Mouse (Mus musculus): ENCODE results near the gene Enkur. TPM values are rescaled to one million over a fixed set of nuclear protein-coding genes. Genes with fewer than 3 reads are reported as not detected.

The Enkur gene
- polyA plus RNA-seq, 1 experiment from 2014 or later = 2.8 TPM

DNA sequence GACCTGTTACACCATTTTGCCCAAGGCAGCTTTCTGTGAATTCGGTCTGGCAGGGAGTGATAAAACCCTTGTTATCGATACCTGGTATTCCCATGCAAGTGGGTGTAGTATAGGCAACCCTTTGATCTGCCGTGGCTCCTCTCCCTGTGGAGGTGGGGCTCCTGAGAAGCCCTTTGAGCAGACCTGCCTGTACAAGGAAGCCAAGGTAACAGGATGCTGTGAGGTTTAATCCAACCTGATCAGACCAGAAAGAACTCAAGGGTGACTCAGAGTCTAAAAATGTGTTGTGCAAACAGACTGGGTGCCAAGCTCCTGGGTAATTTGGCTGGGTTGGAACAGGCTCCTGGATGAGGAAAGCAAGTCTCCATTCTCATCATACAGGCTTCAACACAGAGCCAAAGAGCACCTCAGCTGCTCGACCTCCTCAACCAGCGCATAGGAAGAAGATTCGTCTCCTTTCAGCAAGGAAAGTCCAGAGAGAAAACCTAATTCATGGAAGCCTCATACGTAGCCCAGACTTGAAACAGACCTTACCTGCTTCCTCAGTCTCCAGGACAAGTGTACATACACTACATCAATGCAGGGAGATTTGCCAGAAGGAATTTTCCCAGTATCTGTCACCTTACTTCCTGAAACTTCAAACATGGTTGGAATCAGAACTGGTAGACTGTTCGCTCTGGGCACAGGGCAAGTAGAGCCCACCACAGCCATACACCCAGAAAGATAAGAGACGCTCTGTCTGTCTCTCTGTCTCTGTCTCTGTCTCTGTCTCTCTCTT, 29.9 kb upstream of the Enkur start:
- no peak for DNase-seq (ENCODE audit: low spot score)
- H3K9me3 ChIP-seq (replicated peaks; ENCODE audit: control insufficient read depth, low read length) = no peaks in the 10 kb centered on the region
- 87% methylated on average over 9 of the region's 9 CpGs for WGBS
- H3K36me3 ChIP-seq (ENCODE audit: control insufficient read depth, insufficient read depth, low read length) = no peaks in the 10 kb centered on the region
- H3K9ac ChIP-seq (ENCODE audit: low read length) = no peak overlapping the region
- H3K4me1 ChIP-seq (ENCODE audit: control insufficient read depth, insufficient read depth, low read length) = no peaks in the 10 kb centered on the region
- H3K4me3 ChIP-seq (ENCODE audit: low read depth, low read length) = no peak overlapping the region
- no peaks in the 10 kb centered on the region for H3K27me3 ChIP-seq (replicated peaks; ENCODE audit: control insufficient read depth, insufficient read depth, low read length)
- H3K4me2 ChIP-seq (ENCODE audit: low read length) = no peak overlapping the region
- H3K27ac ChIP-seq (ENCODE audit: low read depth, low read length) = no peak overlapping the region
- no peak for ATAC-seq

DNA sequence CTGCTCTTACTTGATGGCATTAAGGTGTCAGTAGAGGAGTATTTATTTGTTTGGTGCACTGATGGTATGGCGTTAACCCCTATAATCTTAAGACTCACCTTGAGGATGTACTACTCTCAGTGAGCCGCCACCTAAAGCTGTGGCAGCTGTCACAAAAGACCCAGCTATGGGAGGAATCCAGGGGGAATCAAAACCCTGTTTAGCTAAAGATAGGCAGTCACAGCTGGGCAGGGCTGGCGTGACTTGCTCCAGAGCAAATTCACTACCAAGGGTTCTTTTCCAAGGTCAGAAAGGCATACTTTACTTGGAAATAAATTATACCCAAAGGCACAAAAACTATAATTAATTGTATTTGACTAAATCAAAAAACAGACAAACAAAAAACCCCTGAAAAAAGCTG, 26.0 kb upstream of the Enkur start:
- Histone ChIP-seq H3K4me1 (ENCODE audit: control insufficient read depth, insufficient read depth, low read length) (no peaks in the 10 kb centered on the region), H3K9me3 (replicated peaks; ENCODE audit: control insufficient read depth, low read length) (no peaks in the 10 kb centered on the region), H3K27ac (ENCODE audit: low read depth, low read length) (no peak overlapping the region), H3K36me3 (ENCODE audit: control insufficient read depth, insufficient read depth, low read length) (no peaks in the 10 kb centered on the region), H3K4me3 (ENCODE audit: low read depth, low read length) (no peak overlapping the region), H3K9ac (ENCODE audit: low read length) (no peak overlapping the region), H3K4me2 (ENCODE audit: low read length) (no peak overlapping the region), H3K27me3 (replicated peaks; ENCODE audit: control insufficient read depth, insufficient read depth, low read length) (no peaks in the 10 kb centered on the region)
- DNase-seq (ENCODE audit: low spot score) (no peak), ATAC-seq (no peak)
- 88% methylated on average over 3 of the region's 3 CpGs for WGBS

DNA sequence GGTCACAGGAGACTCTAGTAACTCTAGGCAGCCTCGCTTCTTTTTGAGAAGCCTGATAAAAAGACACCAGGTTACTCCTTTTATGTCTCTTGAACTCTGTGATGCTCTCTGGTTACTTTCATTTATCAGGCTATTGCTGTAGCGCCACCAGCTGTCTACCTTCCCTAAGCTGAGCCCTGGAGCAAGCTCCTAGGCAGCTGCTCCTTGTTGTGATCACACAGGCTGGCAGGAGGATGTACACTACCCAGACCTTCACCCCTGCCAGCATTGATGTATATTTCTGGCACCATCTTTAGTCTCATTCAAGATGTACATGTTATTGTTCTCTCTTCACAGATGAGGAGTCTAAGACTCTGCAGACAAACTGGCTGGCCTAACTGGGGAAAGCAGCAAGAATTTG, 25.1 kb upstream of the Enkur start:
- Histone ChIP-seq H3K27me3 (replicated peaks; ENCODE audit: control insufficient read depth, insufficient read depth, low read length) (no peaks in the 10 kb centered on the region), H3K36me3 (ENCODE audit: control insufficient read depth, insufficient read depth, low read length) (no peaks in the 10 kb centered on the region), H3K4me2 (ENCODE audit: low read length) (no peak overlapping the region), H3K4me3 (ENCODE audit: low read depth, low read length) (no peak overlapping the region), H3K27ac (ENCODE audit: low read depth, low read length) (no peak overlapping the region), H3K9me3 (replicated peaks; ENCODE audit: control insufficient read depth, low read length) (0 out of 2 replicates have a peak, but pooled peaks cover 2% of the 10 kb centered on the region), H3K9ac (ENCODE audit: low read length) (no peak overlapping the region), H3K4me1 (ENCODE audit: control insufficient read depth, insufficient read depth, low read length) (no peaks in the 10 kb centered on the region)
- WGBS = 62% methylated on average over 2 of the region's 2 CpGs
- ATAC-seq (no peak), DNase-seq (ENCODE audit: low spot score) (no peak)

DNA sequence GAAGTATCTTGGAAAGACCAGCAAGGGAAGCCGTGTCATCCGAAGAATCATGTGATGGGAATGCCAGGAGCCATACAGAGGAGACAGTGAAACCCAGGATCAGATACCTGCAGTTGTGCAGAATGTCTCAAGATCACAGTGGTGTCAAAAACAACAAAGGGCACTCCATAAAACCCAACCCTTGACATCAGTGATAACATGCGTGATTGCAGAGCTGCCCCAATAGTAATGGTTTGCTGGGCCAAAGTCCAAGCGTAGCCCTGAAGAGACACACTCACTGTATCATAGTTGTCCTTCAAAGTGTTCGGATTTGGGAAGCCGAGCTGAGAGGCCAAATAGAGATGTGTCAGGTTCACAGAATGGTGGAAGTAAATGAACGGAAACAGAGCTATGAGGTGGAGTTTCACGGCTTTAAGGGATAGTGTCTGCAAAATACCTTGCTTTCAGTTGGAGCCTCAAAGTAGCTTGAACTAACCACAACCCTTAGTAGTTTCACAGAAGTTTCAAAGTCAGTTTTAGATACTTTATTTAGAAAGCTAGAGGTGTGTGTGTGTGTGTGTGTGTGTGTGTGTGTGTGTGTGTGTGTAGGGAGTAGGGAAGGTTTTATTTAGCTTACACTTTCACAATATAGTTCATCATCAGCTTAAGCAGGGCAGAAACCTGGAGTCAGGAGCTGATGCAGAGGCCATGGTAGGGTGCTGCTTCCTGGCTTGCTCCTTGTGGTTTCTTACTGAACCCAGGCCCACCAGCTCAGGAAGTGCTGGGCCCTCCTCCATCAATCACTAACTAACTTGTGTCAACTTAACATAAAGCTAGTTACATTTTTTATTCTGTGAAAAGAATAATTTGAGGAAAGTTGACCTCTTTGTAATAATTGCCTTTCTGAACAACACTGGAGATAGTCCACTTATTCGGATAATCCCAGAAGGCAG, 17.6 kb upstream of the Enkur start:
- Histone ChIP-seq H3K36me3 (ENCODE audit: control insufficient read depth, insufficient read depth, low read length) (no peaks in the 10 kb centered on the region), H3K9ac (ENCODE audit: low read length) (no peak overlapping the region), H3K27ac (ENCODE audit: low read depth, low read length) (no peak overlapping the region), H3K27me3 (replicated peaks; ENCODE audit: control insufficient read depth, insufficient read depth, low read length) (no peaks in the 10 kb centered on the region), H3K4me3 (ENCODE audit: low read depth, low read length) (no peak overlapping the region), H3K4me1 (ENCODE audit: control insufficient read depth, insufficient read depth, low read length) (no peaks in the 10 kb centered on the region), H3K4me2 (ENCODE audit: low read length) (no peak overlapping the region), H3K9me3 (replicated peaks; ENCODE audit: control insufficient read depth, low read length) (0 out of 2 replicates have a peak, but pooled peaks cover 2% of the 10 kb centered on the region)
- WGBS = 96% methylated on average over 9 of the region's 9 CpGs
- no peak for ATAC-seq
- no peak for DNase-seq (ENCODE audit: low spot score)

DNA sequence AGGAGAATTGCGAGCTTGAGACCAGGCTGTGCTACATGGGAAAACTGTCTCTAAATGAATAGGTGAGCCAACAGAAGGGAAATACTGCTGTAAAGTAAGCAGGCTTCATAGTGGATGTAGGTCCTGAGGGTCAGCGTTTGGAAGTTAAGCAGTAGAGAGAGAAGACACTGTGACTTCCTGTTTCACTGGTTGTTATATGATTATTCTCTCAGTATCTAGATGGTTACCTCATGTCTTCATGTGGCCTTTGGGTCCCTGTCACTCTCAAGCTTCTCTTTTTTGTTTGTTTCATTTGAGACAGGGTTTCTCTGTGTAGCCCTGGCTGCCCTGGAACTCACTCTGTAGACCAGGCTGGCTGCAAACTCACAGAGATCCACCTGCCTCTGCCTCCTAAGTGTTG, 10.1 kb upstream of the Enkur start:
- Histone ChIP-seq H3K9ac (ENCODE audit: low read length) (no peak overlapping the region), H3K27ac (ENCODE audit: low read depth, low read length) (no peak overlapping the region), H3K4me1 (ENCODE audit: control insufficient read depth, insufficient read depth, low read length) (no peaks in the 10 kb centered on the region), H3K4me2 (ENCODE audit: low read length) (no peak overlapping the region), H3K4me3 (ENCODE audit: low read depth, low read length) (no peak overlapping the region), H3K36me3 (ENCODE audit: control insufficient read depth, insufficient read depth, low read length) (peaks cover 24% of the 10 kb centered on the region; the same call in 1 of the 2 replicates), H3K9me3 (replicated peaks; ENCODE audit: control insufficient read depth, low read length) (no peaks in the 10 kb centered on the region), H3K27me3 (replicated peaks; ENCODE audit: control insufficient read depth, insufficient read depth, low read length) (no peaks in the 10 kb centered on the region)
- no peak for DNase-seq (ENCODE audit: low spot score)
- ATAC-seq = no peak
- 93% methylated on average over 2 of the region's 2 CpGs for WGBS

DNA sequence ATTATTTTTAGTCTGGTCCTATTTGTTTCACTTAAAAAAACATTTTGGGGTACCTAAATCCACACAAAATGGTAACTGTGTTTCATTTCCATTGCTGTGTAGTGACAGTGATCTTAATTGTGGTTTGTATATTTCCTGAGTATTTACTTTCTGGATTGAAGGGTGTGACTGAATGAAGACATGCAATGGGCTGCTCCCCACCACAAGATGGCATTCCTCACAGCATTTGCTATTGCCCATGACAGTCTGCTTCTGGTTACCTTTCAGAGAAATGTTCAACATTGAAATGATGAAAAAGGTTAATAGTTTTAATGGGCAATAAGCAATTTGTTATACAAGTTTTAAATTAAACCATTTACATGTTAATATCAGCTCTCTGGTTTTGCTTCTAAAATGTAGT, 9.2 kb upstream of the Enkur start:
- H3K27ac ChIP-seq (ENCODE audit: low read depth, low read length) = no peak overlapping the region
- DNase-seq (ENCODE audit: low spot score) (peak; percentile 7), ATAC-seq (no peak)
- H3K9me3 ChIP-seq (replicated peaks; ENCODE audit: control insufficient read depth, low read length) = no peaks in the 10 kb centered on the region
- no peak overlapping the region for H3K4me3 ChIP-seq (ENCODE audit: low read depth, low read length)
- H3K9ac ChIP-seq (ENCODE audit: low read length) = no peak overlapping the region
- no peaks in the 10 kb centered on the region for H3K27me3 ChIP-seq (replicated peaks; ENCODE audit: control insufficient read depth, insufficient read depth, low read length)
- H3K4me2 ChIP-seq (ENCODE audit: low read length) = no peak overlapping the region
- H3K4me1 ChIP-seq (ENCODE audit: control insufficient read depth, insufficient read depth, low read length) = no peaks in the 10 kb centered on the region
- peaks cover 24% of the 10 kb centered on the region; the same call in 1 of the 2 replicates for H3K36me3 ChIP-seq (ENCODE audit: control insufficient read depth, insufficient read depth, low read length)

DNA sequence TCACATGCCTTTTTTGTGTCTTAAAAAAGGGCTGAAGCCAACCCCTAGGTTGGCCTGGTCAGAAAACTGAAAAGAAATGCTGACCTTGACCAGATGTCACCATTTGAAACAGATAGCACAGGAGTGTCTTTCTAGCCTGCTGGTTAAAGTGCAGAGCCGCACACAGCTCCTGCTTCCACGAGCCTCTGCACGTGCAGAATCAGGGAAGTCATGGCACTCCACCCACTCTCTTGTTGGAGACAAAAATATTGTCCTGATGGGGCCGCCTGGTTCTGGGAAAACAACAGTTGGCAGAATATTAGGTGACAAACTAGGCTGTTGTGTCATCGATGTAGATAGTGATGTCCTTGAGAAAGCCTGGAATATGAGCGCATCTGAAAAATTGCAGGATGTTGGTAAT, 6.2 kb upstream of the Enkur start:
- no peak for DNase-seq (ENCODE audit: low spot score)
- no peak for ATAC-seq
- Histone ChIP-seq H3K4me3 (ENCODE audit: low read depth, low read length) (no peak overlapping the region), H3K4me2 (ENCODE audit: low read length) (no peak overlapping the region), H3K27ac (ENCODE audit: low read depth, low read length) (no peak overlapping the region), H3K36me3 (ENCODE audit: control insufficient read depth, insufficient read depth, low read length) (peaks cover 18% of the 10 kb centered on the region; the same call in 1 of the 2 replicates), H3K4me1 (ENCODE audit: control insufficient read depth, insufficient read depth, low read length) (peaks cover 7% of the 10 kb centered on the region), H3K27me3 (replicated peaks; ENCODE audit: control insufficient read depth, insufficient read depth, low read length) (no peaks in the 10 kb centered on the region), H3K9ac (ENCODE audit: low read length) (no peak overlapping the region), H3K9me3 (replicated peaks; ENCODE audit: control insufficient read depth, low read length) (no peaks in the 10 kb centered on the region)
- WGBS = 93% methylated on average over 6 of the region's 6 CpGs

DNA sequence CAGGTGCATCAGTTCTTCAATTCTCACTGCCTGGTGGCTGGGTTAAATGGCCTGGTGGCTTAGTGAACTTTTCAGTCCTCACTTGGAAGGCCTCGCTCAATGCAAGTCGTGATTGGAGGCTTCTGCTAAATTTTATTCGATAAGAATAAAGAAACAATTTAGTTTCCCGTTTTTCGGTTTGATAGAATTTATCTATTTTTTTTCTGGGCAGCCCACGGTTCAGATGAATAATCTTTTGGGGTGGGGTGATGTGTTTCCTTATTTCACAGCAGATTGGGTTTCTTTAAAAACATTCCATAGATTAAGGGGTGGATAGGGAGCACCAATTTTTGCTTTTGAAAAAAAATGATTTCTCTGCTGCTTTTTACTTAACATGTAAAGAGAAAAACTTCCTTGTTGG, 1.1 kb upstream of the Enkur start:
- ATAC-seq = no peak
- 47% methylated on average over 6 of the region's 6 CpGs for WGBS
- H3K4me3 ChIP-seq (ENCODE audit: low read depth, low read length) = peak overlapping the region; percentile 58
- peak overlapping the region; percentile 81 for H3K9ac ChIP-seq (ENCODE audit: low read length)
- H3K9me3 ChIP-seq (replicated peaks; ENCODE audit: control insufficient read depth, low read length) = no peaks in the 10 kb centered on the region
- H3K36me3 ChIP-seq (ENCODE audit: control insufficient read depth, insufficient read depth, low read length) = no peaks in the 10 kb centered on the region
- DNase-seq (ENCODE audit: low spot score) = no peak
- peak overlapping the region; percentile 68 for H3K4me2 ChIP-seq (ENCODE audit: low read length)
- H3K27ac ChIP-seq (ENCODE audit: low read depth, low read length) = peak overlapping the region; percentile 79; the same call in 1 of the 2 replicates
- no peaks in the 10 kb centered on the region for H3K27me3 ChIP-seq (replicated peaks; ENCODE audit: control insufficient read depth, insufficient read depth, low read length)
- peaks cover 7% of the 10 kb centered on the region for H3K4me1 ChIP-seq (ENCODE audit: control insufficient read depth, insufficient read depth, low read length)

DNA sequence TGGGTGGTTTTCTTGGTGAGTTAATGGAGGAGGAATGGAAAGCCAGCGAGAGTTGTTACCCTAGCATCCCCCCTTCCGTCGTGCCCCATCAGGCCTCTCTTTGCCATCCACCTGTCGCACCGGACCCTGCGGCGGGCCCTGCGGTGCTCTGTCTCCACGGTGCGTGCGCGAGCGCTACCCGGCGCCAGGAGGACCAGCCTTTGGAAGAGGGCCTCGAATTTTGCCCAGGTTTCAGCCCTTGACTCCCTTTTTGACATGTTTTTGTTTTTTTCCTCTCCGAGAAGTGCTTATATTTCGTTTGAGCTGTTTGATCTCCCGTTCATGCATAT, 630 bp upstream of the Enkur start:
- Histone ChIP-seq H3K4me1 (ENCODE audit: control insufficient read depth, insufficient read depth, low read length) (peaks cover 7% of the 10 kb centered on the region), H3K27ac (ENCODE audit: low read depth, low read length) (peak overlapping the region; percentile 79), H3K9me3 (replicated peaks; ENCODE audit: control insufficient read depth, low read length) (no peaks in the 10 kb centered on the region), H3K27me3 (replicated peaks; ENCODE audit: control insufficient read depth, insufficient read depth, low read length) (no peaks in the 10 kb centered on the region), H3K9ac (ENCODE audit: low read length) (peak overlapping the region; percentile 81), H3K36me3 (ENCODE audit: control insufficient read depth, insufficient read depth, low read length) (no peaks in the 10 kb centered on the region), H3K4me3 (ENCODE audit: low read depth, low read length) (peak overlapping the region; percentile 58), H3K4me2 (ENCODE audit: low read length) (peak overlapping the region; percentile 68)
- DNase-seq (ENCODE audit: low spot score) (no peak), ATAC-seq (peak; percentile 91)
- under 1% methylated on average over 19 of the region's 19 CpGs for WGBS
